Mouse (Mus musculus): Measurements from ENCODE around the gene Itih4. TPM values are rescaled to one million over a fixed set of nuclear protein-coding genes. Genes with fewer than 3 reads are reported as not detected.
A peak's percentile ranks its signal among the peaks of the same experiment; 100 is the strongest.

Gene Itih4
- polyA plus RNA-seq, 1 experiment from 2014 or later = not detected

GRCm38 (mm10) chr14:30944745-30945144, 58.5 kb downstream of the Itih4 start:
- no peak for ATAC-seq (ENCODE audit: insufficient number of reproducible peaks, insufficient read depth, low FRiP score, low TSS enrichment, low read depth)
- WGBS = 73% methylated on average over 2 of the region's 2 CpGs
- H3K27ac ChIP-seq = no peak overlapping the region

GRCm38 (mm10) chr14:30949986-30950385, 63.7 kb downstream of the Itih4 start:
- ATAC-seq (ENCODE audit: insufficient number of reproducible peaks, insufficient read depth, low FRiP score, low TSS enrichment, low read depth) = no peak
- H3K27ac ChIP-seq = no peak overlapping the region
- H3K9me3 ChIP-seq = no peaks in the 10 kb centered on the region

More at GRCm38 (mm10) chr14:30944745-30945144, 58.5 kb downstream of the Itih4 start:
- H3K4me1 ChIP-seq = no peaks in the 10 kb centered on the region
- H3K9ac ChIP-seq = no peak overlapping the region
- no peak overlapping the region for H3K4me3 ChIP-seq
- 0 out of 2 replicates have a peak, but pooled peaks cover 6% of the 10 kb centered on the region for H3K27me3 ChIP-seq
- no peak overlapping the region for H3K4me2 ChIP-seq
- H3K36me3 ChIP-seq = no peaks in the 10 kb centered on the region
- H3K9me3 ChIP-seq = no peaks in the 10 kb centered on the region

GRCm38 (mm10) chr14:30951154-30951825, 65.0 kb downstream of the Itih4 start, which contains the start of gene Nek4:
Nek4 (plus strand) TSS chr14:30951377.
- Histone ChIP-seq H3K36me3 (peaks cover 14% of the 10 kb centered on the region), H3K27me3 (0 out of 2 replicates have a peak, but pooled peaks cover 6% of the 10 kb centered on the region), H3K4me1 (peaks cover 7% of the 10 kb centered on the region), H3K9me3 (no peaks in the 10 kb centered on the region), H3K4me2 (peak within 1 kb of the TSS; percentile 74), H3K9ac (peak within 1 kb of the TSS; percentile 89), H3K27ac (peak within 1 kb of the TSS; percentile 77), H3K4me3 (peak within 1 kb of the TSS; percentile 84)
- 0% methylated on average over 57 of the region's 57 CpGs for WGBS
- ATAC-seq (ENCODE audit: insufficient number of reproducible peaks, insufficient read depth, low FRiP score, low TSS enrichment, low read depth) = peak; percentile 98

More at GRCm38 (mm10) chr14:30949986-30950385, 63.7 kb downstream of the Itih4 start:
- H3K4me3 ChIP-seq = no peak overlapping the region
- no peak overlapping the region for H3K4me2 ChIP-seq
- 93% methylated on average over 10 of the region's 10 CpGs for WGBS
- 0 out of 2 replicates have a peak, but pooled peaks cover 6% of the 10 kb centered on the region for H3K27me3 ChIP-seq
- no peak overlapping the region for H3K9ac ChIP-seq
- H3K36me3 ChIP-seq = peaks cover 8% of the 10 kb centered on the region
- peaks cover 7% of the 10 kb centered on the region for H3K4me1 ChIP-seq

Other genes starting within 250 kb of the Itih4 start
- gene Rft1, start 232.1 kb upstream of the Itih4 start, polyA plus RNA-seq (2015; fragmentation: Nextera tagmentation; extraction: Ambion mirVana) = 21.5 and 21.6 TPM in 2 replicates
- 14.7 and 17.6 TPM in 2 replicates for gene Sfmbt1, start 171.6 kb upstream of the Itih4 start, polyA plus RNA-seq (2015; fragmentation: Nextera tagmentation; extraction: Ambion mirVana)
- gene Tmem110, start 60.9 kb upstream of the Itih4 start, polyA plus RNA-seq (2015; fragmentation: Nextera tagmentation; extraction: Ambion mirVana) = 28.9 and 30.7 TPM in 2 replicates
- gene Mustn1, start 7.3 kb upstream of the Itih4 start, polyA plus RNA-seq (2015; fragmentation: Nextera tagmentation; extraction: Ambion mirVana) = 2.3 and 2.4 TPM in 2 replicates
- gene Itih3, start 37.3 kb downstream of the Itih4 start, polyA plus RNA-seq (2015; fragmentation: Nextera tagmentation; extraction: Ambion mirVana) = 5.5 TPM in 1 of 2 replicates, not detected in the other
- gene Itih1, start 56.8 kb downstream of the Itih4 start, polyA plus RNA-seq (2015; fragmentation: Nextera tagmentation; extraction: Ambion mirVana) = 0.65 TPM in 1 of 2 replicates, not detected in the other
- gene Nek4, start 64.9 kb downstream of the Itih4 start, polyA plus RNA-seq (2015; fragmentation: Nextera tagmentation; extraction: Ambion mirVana) = 15.3 TPM in 2 replicates
- 65.2 and 69.2 TPM in 2 replicates for gene Glt8d1, start 114.9 kb downstream of the Itih4 start, polyA plus RNA-seq (2015; fragmentation: Nextera tagmentation; extraction: Ambion mirVana)
- 409 and 417 TPM in 2 replicates for gene Spcs1, start 115.2 kb downstream of the Itih4 start, polyA plus RNA-seq (2015; fragmentation: Nextera tagmentation; extraction: Ambion mirVana)
- gene Pbrm1, start 132.7 kb downstream of the Itih4 start, polyA plus RNA-seq (2015; fragmentation: Nextera tagmentation; extraction: Ambion mirVana) = 138 and 145 TPM in 2 replicates
- 125 and 128 TPM in 2 replicates for gene Gnl3, start 132.7 kb downstream of the Itih4 start, polyA plus RNA-seq (2015; fragmentation: Nextera tagmentation; extraction: Ambion mirVana)
- 72.6 and 80.7 TPM in 2 replicates for gene Smim4, start 242.5 kb downstream of the Itih4 start, polyA plus RNA-seq (2015; fragmentation: Nextera tagmentation; extraction: Ambion mirVana)
- gene Nt5dc2, start 244.6 kb downstream of the Itih4 start, polyA plus RNA-seq (2015; fragmentation: Nextera tagmentation; extraction: Ambion mirVana) = 298 and 330 TPM in 2 replicates